ENCODE assay signal across 14 mouse cellular contexts in genomic region chr8:88666435-88666834, GRCm38 (mm10). TPM values are rescaled to one million over a fixed set of nuclear protein-coding genes. Genes with fewer than 3 reads are reported as not detected.
A peak's percentile ranks its signal among the peaks of the same experiment; 100 is the strongest.
DNase-seq lines count a peak whose midpoint lies in the region; ATAC-seq and TF ChIP-seq lines count a peak whose summit lies in the region.
"Had no signal": no experiment of that assay in that cellular context is flagged by ENCODE, and none has a peak within 500 bp of the region (broad histone marks: within the 10 kb centered on the region; RNA-seq: fewer than 3 reads in every experiment).

No protein-coding gene starts in this region.

- no peak overlapping the region for H3K9ac ChIP-seq in kidney, embryonic 15.5 days
- H3K9ac ChIP-seq in liver, postnatal 0 days (replicated peaks): no peak overlapping the region
- H3K9ac ChIP-seq: embryonic facial prominence, embryonic 13.5 days; hindbrain, embryonic 13.5 days; midbrain, embryonic 13.5 days had no signal

- H3K4me1 ChIP-seq in kidney, embryonic 15.5 days: peaks cover 29% of the 10 kb centered on the region
- H3K4me1 ChIP-seq in liver, postnatal 0 days (ENCODE audit: insufficient read depth): peaks cover 25% of the 10 kb centered on the region
- peaks cover 41% of the 10 kb centered on the region for H3K4me1 ChIP-seq in spleen, adult 2 months (ENCODE audit: control insufficient read depth, insufficient read depth, insufficient read length)

- whole genome bisulfite sequencing in kidney, embryonic 15.5 days: 41% methylated on average over 1 of the region's 1 CpGs
- 30% methylated on average over 1 of the region's 1 CpGs for WGBS in liver, postnatal 0 days (ENCODE audit: insufficient replicate concordance)
- WGBS in spleen, adult 2 months: 10% methylated on average over 1 of the region's 1 CpGs

- no peak for TF ChIP-seq EP300 in liver, postnatal 0 days (IDR thresholded peaks at IDR 0.05; ENCODE audit: low read depth)

- H3K27me3 ChIP-seq in kidney, embryonic 15.5 days: no peaks in the 10 kb centered on the region
- H3K27me3 ChIP-seq in liver, postnatal 0 days (ENCODE audit: insufficient read depth, low read length): no peaks in the 10 kb centered on the region
- no peaks in the 10 kb centered on the region for H3K27me3 ChIP-seq in spleen, adult 2 months (ENCODE audit: control insufficient read depth, insufficient read depth, low read length)
- H3K27me3 ChIP-seq: embryonic facial prominence, embryonic 13.5 days; midbrain, embryonic 13.5 days had no signal

- no peaks in the 10 kb centered on the region for H3K36me3 ChIP-seq in kidney, embryonic 15.5 days
- H3K36me3 ChIP-seq in liver, postnatal 0 days (replicated peaks; ENCODE audit: insufficient read depth, low read length): no peaks in the 10 kb centered on the region
- H3K36me3 ChIP-seq in spleen, adult 2 months (ENCODE audit: control insufficient read depth, insufficient read depth, low read length): no peaks in the 10 kb centered on the region
- H3K36me3 ChIP-seq: hindbrain, embryonic 13.5 days; midbrain, embryonic 13.5 days had no signal

- no peak for ATAC-seq in kidney, embryonic 15.5 days (replicated peaks; ENCODE audit: low FRiP score)
- ATAC-seq in liver, postnatal 0 days: no peak
- ATAC-seq in erythroid progenitor cell, adult 5-6 weeks (replicated peaks; ENCODE audit: low FRiP score, poor library complexity, severe bottlenecking): no peak
- ATAC-seq: midbrain, embryonic 13.5 days; Patski had no signal

- no peaks in the 10 kb centered on the region for H3K9me3 ChIP-seq in kidney, embryonic 15.5 days (replicated peaks)
- H3K9me3 ChIP-seq in liver, postnatal 0 days (ENCODE audit: low read length): no peaks in the 10 kb centered on the region
- H3K9me3 ChIP-seq: embryonic facial prominence, embryonic 13.5 days; hindbrain, embryonic 13.5 days; midbrain, embryonic 13.5 days had no signal

- TF ChIP-seq CTCF in liver, postnatal 0 days (IDR thresholded peaks at IDR 0.05; ENCODE audit: low read depth): no peak
- no peak for TF ChIP-seq CTCF in spleen, adult 2 months (IDR thresholded peaks at IDR 0.05; ENCODE audit: extremely low read depth, insufficient read depth, insufficient read length, insufficient replicate concordance)

- H3K4me3 ChIP-seq in kidney, embryonic 15.5 days (replicated peaks): no peak overlapping the region
- H3K4me3 ChIP-seq in liver, postnatal 0 days (ENCODE audit: low read depth, low read length): no peak overlapping the region
- no peak overlapping the region for H3K4me3 ChIP-seq in spleen, adult 2 months (ENCODE audit: extremely low read depth, insufficient read depth, insufficient read length)
- H3K4me3 ChIP-seq: embryonic facial prominence, embryonic 13.5 days; hindbrain, embryonic 13.5 days; midbrain, embryonic 13.5 days had no signal

- TF ChIP-seq POLR2A in spleen, adult 2 months (IDR thresholded peaks at IDR 0.05; ENCODE audit: low read depth, low read length): no peak

- H3K27ac ChIP-seq in kidney, embryonic 15.5 days: no peak overlapping the region
- peak overlapping the region; percentile 25; the same call in 1 of the 2 replicates for H3K27ac ChIP-seq in liver, postnatal 0 days (ENCODE audit: low read depth)
- H3K27ac ChIP-seq in spleen, adult 2 months (ENCODE audit: insufficient read depth, low read length): peak overlapping the region; percentile 76
- H3K27ac ChIP-seq: embryonic facial prominence, embryonic 13.5 days; hindbrain, embryonic 13.5 days; midbrain, embryonic 13.5 days had no signal

- no peak overlapping the region for H3K4me2 ChIP-seq in kidney, embryonic 15.5 days
- H3K4me2 ChIP-seq in liver, postnatal 0 days (ENCODE audit: low read depth, low read length): no peak overlapping the region
- H3K4me2 ChIP-seq: embryonic facial prominence, embryonic 13.5 days; hindbrain, embryonic 13.5 days; midbrain, embryonic 13.5 days had no signal

- DNase-seq in kidney, postnatal 14 days: peak; percentile 41
- DNase-seq in MEL-GATA-1-ER (ENCODE audit: extremely low read depth, low read depth): peak; percentile 71
- DNase-seq in liver, postnatal 0 days: peak; percentile 33
- peak; percentile 43 to 58 for DNase-seq in spleen, adult 2 months (ENCODE audit: low read depth in 1 of 2, low spot score in 2 of 2)
- DNase-seq in yolk sac, embryonic 10.5 days (ENCODE audit: low spot score): no peak
- DNase-seq in cerebellum, adult 11-12 months: no peak
- DNase-seq: left cerebral cortex, postnatal 4 days; thymus, postnatal 14 days had no signal

RNA-seq across cellular contexts. Expression of gene Nod2, which starts 19.3 kb away (rescaled TPM):
- polyA plus RNA-seq in kidney, embryonic 15.5 days (2015; fragmentation: Nextera tagmentation; extraction: Ambion mirVana): 0.24 and 0.34 TPM in 2 replicates
- 0.07 and 0.08 TPM in 2 replicates for polyA plus RNA-seq in liver, postnatal 0 days (2015; fragmentation: Nextera tagmentation; extraction: Ambion mirVana)
- 3.2 and 3.7 TPM in 2 replicates for polyA plus RNA-seq in spleen, adult 2 months (2012; rRNA removed)
- 4.0 TPM in 1 of 2 replicates, not detected in the other for total RNA-seq in erythroid progenitor cell, adult 5-6 weeks (2015; ENCODE audit: low replicate concordance)
- 0.26 and 0.53 TPM in 2 replicates for total RNA-seq in erythroid progenitor cell, adult 5-6 weeks (2017; ENCODE audit: low replicate concordance)
- polyA plus RNA-seq: Patski had no signal

RNA-seq across cellular contexts. Expression of gene Cyld, which starts 30.4 kb away (rescaled TPM):
- polyA plus RNA-seq in kidney, embryonic 15.5 days (2015; fragmentation: Nextera tagmentation; extraction: Ambion mirVana): 13.2 and 13.9 TPM in 2 replicates
- polyA plus RNA-seq in liver, postnatal 0 days (2015; fragmentation: Nextera tagmentation; extraction: Ambion mirVana): 3.7 and 4.6 TPM in 2 replicates
- 10.1 and 10.3 TPM in 2 replicates for polyA plus RNA-seq in spleen, adult 2 months (2012; rRNA removed)
- 13.3 and 16.3 TPM in 2 replicates for total RNA-seq in erythroid progenitor cell, adult 5-6 weeks (2015; ENCODE audit: low replicate concordance)
- 14.1 and 15.8 TPM in 2 replicates for total RNA-seq in erythroid progenitor cell, adult 5-6 weeks (2017; ENCODE audit: low replicate concordance)

RNA-seq across cellular contexts. Expression of gene Snx20, which starts 30.5 kb away (rescaled TPM):
- polyA plus RNA-seq in kidney, embryonic 15.5 days (2015; fragmentation: Nextera tagmentation; extraction: Ambion mirVana): 1.7 and 2.3 TPM in 2 replicates
- polyA plus RNA-seq in liver, postnatal 0 days (2015; fragmentation: Nextera tagmentation; extraction: Ambion mirVana): 6.0 TPM in 2 replicates
- polyA plus RNA-seq in spleen, adult 2 months (2012; rRNA removed): 63.8 and 113 TPM in 2 replicates
- total RNA-seq in erythroid progenitor cell, adult 5-6 weeks (2015; ENCODE audit: low replicate concordance): 15.5 and 21.8 TPM in 2 replicates
- total RNA-seq in erythroid progenitor cell, adult 5-6 weeks (2017; ENCODE audit: low replicate concordance): 1.7 and 4.2 TPM in 2 replicates

Comparison
In these comparisons a context has a peak if more than half of its experiments do, and no peak if none do; other contexts are left out.
1. DNase-seq: peak in kidney, postnatal 14 days (single experiment), MEL-GATA-1-ER (single experiment), liver, postnatal 0 days (single experiment) and spleen, adult 2 months (2 of 2); none in yolk sac, embryonic 10.5 days (single experiment) and cerebellum, adult 11-12 months (single experiment).